In genomic region chr10:28753321-28753720, GRCm38 (mm10) we compare ENCODE assay signal across 16 mouse cellular contexts.
"Had no signal": no experiment of that assay in that cellular context is flagged by ENCODE, and none has a peak within 500 bp of the region (broad histone marks: within the 10 kb centered on the region; RNA-seq: fewer than 3 reads in every experiment).

No protein-coding gene starts in this region.

- H3K4me1 ChIP-seq: neural tube, embryonic 12.5 days; neural tube, embryonic 13.5 days; neural tube, embryonic 15.5 days; stomach, embryonic 15.5 days had no signal

- H3K36me3 ChIP-seq: neural tube, embryonic 12.5 days; neural tube, embryonic 13.5 days; neural tube, embryonic 15.5 days; stomach, embryonic 15.5 days had no signal

- H3K4me3 ChIP-seq: neural tube, embryonic 12.5 days; neural tube, embryonic 13.5 days; neural tube, embryonic 15.5 days; stomach, embryonic 15.5 days had no signal

- H3K27me3 ChIP-seq: neural tube, embryonic 12.5 days; neural tube, embryonic 13.5 days; neural tube, embryonic 15.5 days; stomach, embryonic 15.5 days had no signal

- H3K9ac ChIP-seq: neural tube, embryonic 12.5 days; neural tube, embryonic 13.5 days; neural tube, embryonic 15.5 days; stomach, embryonic 15.5 days had no signal

- H3K4me2 ChIP-seq: neural tube, embryonic 12.5 days; neural tube, embryonic 13.5 days; neural tube, embryonic 15.5 days; stomach, embryonic 15.5 days had no signal

- DNase-seq: retina, postnatal 1 day; right cerebral cortex, adult 18-20 months; right cerebral cortex, postnatal 14 days; right cerebral cortex, postnatal 25 days; right cerebral cortex, postnatal 4 days; spleen, adult 18-20 months; thymus, adult 18-20 months; thymus, adult 2 months; thymus, postnatal 14 days; thymus, postnatal 25 days; thymus, postnatal 36 days; thymus, postnatal 4 days had no signal

- H3K9me3 ChIP-seq: neural tube, embryonic 12.5 days; neural tube, embryonic 13.5 days; neural tube, embryonic 15.5 days; stomach, embryonic 15.5 days had no signal

- H3K27ac ChIP-seq: neural tube, embryonic 12.5 days; neural tube, embryonic 13.5 days; neural tube, embryonic 15.5 days; stomach, embryonic 15.5 days had no signal
